Comparison of ENCODE assay signal across 8 mouse cellular contexts in the genomic region with DNA sequence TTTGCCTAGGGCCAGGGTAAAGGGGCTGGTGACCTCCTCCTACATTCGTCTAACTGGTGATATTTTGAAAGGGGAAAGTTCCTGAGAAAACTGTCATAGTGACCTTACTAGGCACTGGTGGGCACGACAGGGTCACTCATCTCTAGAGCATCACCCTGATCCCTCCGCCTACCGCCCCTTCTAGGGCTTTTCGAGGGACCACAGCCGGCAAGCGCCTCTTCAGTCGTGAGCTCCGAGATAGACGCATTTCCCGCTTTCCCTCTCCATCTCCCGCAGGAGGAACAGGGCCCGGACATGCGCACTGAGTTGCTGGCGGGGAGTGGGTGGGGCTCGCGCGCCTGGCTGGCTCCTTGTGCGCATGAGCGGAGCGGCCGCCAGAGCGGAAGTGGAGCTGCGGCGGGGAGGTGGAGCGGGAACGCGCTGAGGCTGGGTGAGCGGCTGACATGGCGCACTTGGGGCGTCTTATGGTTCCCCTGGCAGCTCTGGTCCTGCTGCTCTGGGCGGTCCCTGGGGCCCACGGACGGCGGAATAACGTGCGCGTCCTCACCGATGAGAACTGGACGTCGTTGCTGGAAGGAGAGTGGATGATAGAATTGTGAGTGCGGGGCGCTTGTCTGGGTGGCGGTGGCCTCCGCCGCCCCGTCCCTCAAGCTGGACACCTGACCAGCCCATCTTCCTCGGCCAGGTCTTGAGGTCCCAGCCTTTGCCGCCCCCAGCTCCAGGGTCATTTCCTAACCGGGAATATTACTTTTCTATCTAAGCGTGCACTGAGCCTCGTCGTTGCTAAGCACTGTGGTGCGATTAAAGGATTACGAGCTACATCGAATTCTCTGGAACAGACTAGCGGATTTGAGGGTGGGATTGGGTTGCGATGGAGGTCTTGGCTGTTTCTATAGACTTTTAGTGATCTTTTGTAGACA. TPM values are rescaled to one million over a fixed set of nuclear protein-coding genes. Genes with fewer than 3 reads are reported as not detected.
DNase-seq lines count a peak whose midpoint lies in the region; ATAC-seq lines count a peak whose summit lies in the region.

Gene Tmx1, plus strand, starts transcription at position 370 of the 920 bp plus-strand sequence.

- peaks cover 17% of the 10 kb centered on the region for H3K36me3 ChIP-seq in intestine, embryonic 14.5 days (ENCODE audit: control insufficient read depth, insufficient read depth, low read length)

- peak within 1 kb of the TSS; percentile 71 for H3K27ac ChIP-seq in intestine, embryonic 14.5 days (ENCODE audit: low read depth)

- H3K4me2 ChIP-seq in intestine, embryonic 14.5 days (ENCODE audit: low read length): peak within 1 kb of the TSS; percentile 73

- no peaks in the 10 kb centered on the region for H3K27me3 ChIP-seq in intestine, embryonic 14.5 days (replicated peaks; ENCODE audit: control insufficient read depth, insufficient read depth, low read length)

- peak; percentile 98 to 99 for DNase-seq in adrenal gland, adult 18-20 months (ENCODE audit: low spot score in 2 of 2)
- DNase-seq in embryo, embryonic 11 days: peak; percentile 96
- DNase-seq in gastrocnemius, postnatal 25 days: peak; percentile 97
- peak; percentile 96 for DNase-seq in intestine, embryonic 14.5 days (ENCODE audit: low spot score)
- peak; percentile 95 to 96 for DNase-seq in left cerebral cortex, postnatal 14 days (ENCODE audit: low spot score in 2 of 2)
- DNase-seq in mesoderm, embryonic 11.5 days (ENCODE audit: low read depth, low spot score): peak; percentile 96
- DNase-seq in right cerebral cortex, postnatal 36 days (ENCODE audit: low spot score in 2 of 2): peak; percentile 91 to 92
- DNase-seq in yolk sac, embryonic 10.5 days (ENCODE audit: low spot score): peak; percentile 95

- ATAC-seq in intestine, embryonic 14.5 days (replicated peaks; ENCODE audit: low FRiP score, low TSS enrichment, low read depth): peak; percentile 93

- intact Hi-C loops in left cerebral cortex, postnatal 14 days (cut with DNase I): no loop called here

- H3K9me3 ChIP-seq in intestine, embryonic 14.5 days (ENCODE audit: control insufficient read depth, low read length): no peaks in the 10 kb centered on the region

- under 1% methylated on average over 57 of the region's 58 CpGs for WGBS in intestine, embryonic 14.5 days

- peak within 1 kb of the TSS; percentile 55 for H3K4me3 ChIP-seq in intestine, embryonic 14.5 days (ENCODE audit: low read depth, low read length)

- peaks cover 15% of the 10 kb centered on the region; the same call in 1 of the 2 replicates for H3K4me1 ChIP-seq in intestine, embryonic 14.5 days (replicated peaks; ENCODE audit: control insufficient read depth, insufficient read depth, low read length)

- H3K9ac ChIP-seq in intestine, embryonic 14.5 days (ENCODE audit: low read length): peak within 1 kb of the TSS; percentile 68

RNA-seq across cellular contexts. Expression of gene Tmx1, which starts in this region (rescaled TPM):
- 10 to 100 TPM; 40.2 to 46.3 TPM for total RNA-seq in adrenal gland, adult 18-20 months (2021)
- total RNA-seq in gastrocnemius, postnatal 25 days (2021): 1 to 10 TPM; 8.1 to 9.9 TPM
- polyA plus RNA-seq in intestine, embryonic 14.5 days (2014; fragmentation: Nextera tagmentation; extraction: Ambion mirVana): 68.6 and 78.0 TPM in 2 replicates
- 10 to 100 TPM; 32.9 to 35.9 TPM for total RNA-seq in left cerebral cortex, postnatal 14 days (2021)

Comparison
In these comparisons a context has a peak if more than half of its experiments do, and no peak if none do; other contexts are left out.
1. Peak in every context shown above with its lines: DNase-seq, ATAC-seq, H3K4me3 ChIP-seq and H3K27ac ChIP-seq.